Mouse (Mus musculus) megakaryocyte, embryonic 14.5 days (primary cell): Measurements from ENCODE around the gene Clcnka.

Experiments used
- FLI1 ChIP-seq: IDR thresholded peaks from 2 replicates; pipeline ENCODE4 v1.6.1; 2012; ENCODE audit warnings: low read length, inconsistent platforms, mixed read lengths
- GATA1 ChIP-seq: IDR thresholded peaks from 3 replicates; pipeline ENCODE4 v1.6.1; 2012; ENCODE audit warnings: mixed read lengths, low read length, inconsistent platforms, borderline replicate concordance

GRCm38 (mm10) chr4:141444451-141445327 lies 46.2 kb upstream of the Clcnka start, which contains the start of gene Zbtb17:
- no peak for TF ChIP-seq GATA1
- TF ChIP-seq FLI1, result 0 out of 2 replicates have a peak, but pooled peaks have one; percentile 23
